Mouse (Mus musculus) heart, postnatal 36 days (tissue): ENCODE results near the gene Gtf3c6. TPM values are rescaled to one million over a fixed set of nuclear protein-coding genes. Genes with fewer than 3 reads are reported as not detected.
A peak's percentile ranks its signal among the peaks of the same experiment; 100 is the strongest.

Experiments used
- DNase-seq, 2 experiments: peaks; one replicate each; pipeline ENCODE4 v3.0.0; 2021 to 2022
- intact Hi-C: fragments of 180-260 bp; cut with DNase I; formaldehyde crosslinking; loops from one replicate; pipeline ENCODE4 v1.15.1; 2025
- total RNA-seq, 2 experiments: library from RNA; stranded (reverse); gene quantifications; 2 replicates each; pipeline ENCODE4 v1.2.3; 2021

Gtf3c6 gene
- total RNA-seq, 2 experiments from 2014 or later: 21.6 to 25.5 TPM

DNA sequence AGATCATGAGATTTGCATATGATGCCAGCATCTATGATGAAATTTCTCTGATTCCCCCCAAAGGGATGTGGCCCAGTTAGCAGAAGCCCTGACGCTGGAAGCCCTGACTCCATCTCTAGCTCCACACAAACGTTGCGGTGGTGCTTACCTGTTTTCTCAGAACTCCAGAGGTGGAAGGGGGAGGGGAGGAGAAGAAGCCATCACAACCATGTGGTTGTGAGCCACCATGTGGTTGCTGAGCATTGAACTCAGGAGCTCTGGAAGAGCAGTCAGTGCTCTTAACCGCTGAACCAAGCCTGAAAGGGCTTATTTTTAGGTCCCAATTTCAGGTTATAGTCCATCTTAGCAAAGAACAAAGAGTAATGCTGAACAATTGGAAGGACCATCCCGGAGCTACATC lies 2.4 kb upstream of the Gtf3c6 start:
- intact Hi-C loops: loop anchor here (5.0 kb wide), 1 partner anchor 167 kb away; no protein-coding TSS in a partner anchor
- no peak for DNase-seq

DNA sequence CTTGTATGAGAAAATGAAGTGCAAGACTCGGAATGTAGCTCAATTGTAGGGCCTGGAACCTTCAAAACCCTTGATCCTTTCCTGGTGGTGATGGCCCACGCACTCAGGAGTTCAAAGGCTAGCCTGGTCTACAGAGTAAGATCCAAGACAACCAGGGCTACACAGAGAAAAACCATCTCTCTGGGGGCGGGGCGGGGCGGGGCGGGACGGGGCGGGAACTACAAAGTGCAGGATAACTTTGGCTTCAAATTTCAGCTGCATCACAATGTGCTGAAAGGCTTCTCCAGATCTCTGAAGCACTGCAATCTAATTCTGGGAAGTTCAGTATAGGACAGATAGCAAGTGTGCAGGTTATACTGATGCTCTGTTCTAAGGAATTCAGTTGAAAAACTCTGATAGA lies 1.6 kb upstream of the Gtf3c6 start:
- DNase-seq: no peak
- intact Hi-C loops: loop anchor here (1.0 to 10.0 kb wide), 5 partner anchors 43 to 623 kb away; partner anchors contain the start of genes Amd1, Cdc40, Ddo and Wasf1

DNA sequence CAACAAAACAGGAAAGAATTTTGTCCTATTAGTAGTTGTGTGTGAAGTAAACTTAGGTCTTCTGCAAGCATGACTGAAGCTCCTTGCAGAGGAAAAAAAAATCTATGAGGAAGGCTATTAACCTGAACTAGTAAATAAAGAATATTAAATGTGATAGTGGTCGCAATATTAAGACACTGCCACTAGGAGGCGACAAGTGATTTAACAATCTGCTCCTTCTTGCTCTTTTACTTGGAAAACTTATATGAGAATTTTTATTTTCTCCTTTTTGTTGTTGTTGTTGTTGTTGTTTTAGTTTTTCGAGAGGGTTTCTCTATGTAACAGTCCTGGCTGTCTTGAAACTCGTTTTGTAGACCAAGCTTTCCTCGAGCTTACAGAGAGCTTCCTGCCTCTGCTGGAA lies 1.1 kb upstream of the Gtf3c6 start:
- intact Hi-C loops: loop anchor here (1.0 to 10.0 kb wide), 5 partner anchors 44 to 623 kb away; partner anchors contain the start of genes Amd1, Cdc40, Ddo and Wasf1
- DNase-seq: peak; percentile 29 to 45

DNA sequence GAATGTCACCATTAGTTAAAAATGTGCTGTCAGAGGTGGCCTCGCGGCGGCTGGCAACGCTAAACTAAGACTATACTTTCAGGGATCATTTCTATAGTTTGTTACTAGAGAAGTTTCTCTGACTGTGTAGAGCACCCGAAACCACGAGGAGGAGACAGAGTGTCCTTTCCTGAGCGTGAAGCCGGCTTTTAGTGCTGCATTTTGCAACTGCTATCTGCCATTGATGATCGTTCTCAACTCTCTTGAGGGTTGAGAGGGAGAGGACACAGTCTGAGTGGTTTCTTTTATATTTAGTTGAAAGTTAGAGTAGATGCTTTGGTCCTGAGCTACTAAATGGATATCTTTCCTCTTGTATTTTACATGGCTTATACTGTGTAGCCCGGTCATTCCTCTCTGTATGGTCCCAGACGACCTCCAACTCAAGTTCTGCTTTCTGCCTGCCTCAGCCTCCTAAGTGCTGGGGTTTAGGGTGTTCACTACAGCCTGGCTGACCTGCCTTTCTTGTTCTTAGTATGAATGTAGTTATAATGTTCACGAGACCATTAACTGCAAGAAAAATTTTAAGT lies 576 bp upstream of the Gtf3c6 start:
- intact Hi-C loops: loop anchor here (2.0 to 10.0 kb wide), 4 partner anchors 44 to 624 kb away; partner anchors contain the start of genes Amd1, Cdc40, Ddo and Wasf1

DNA sequence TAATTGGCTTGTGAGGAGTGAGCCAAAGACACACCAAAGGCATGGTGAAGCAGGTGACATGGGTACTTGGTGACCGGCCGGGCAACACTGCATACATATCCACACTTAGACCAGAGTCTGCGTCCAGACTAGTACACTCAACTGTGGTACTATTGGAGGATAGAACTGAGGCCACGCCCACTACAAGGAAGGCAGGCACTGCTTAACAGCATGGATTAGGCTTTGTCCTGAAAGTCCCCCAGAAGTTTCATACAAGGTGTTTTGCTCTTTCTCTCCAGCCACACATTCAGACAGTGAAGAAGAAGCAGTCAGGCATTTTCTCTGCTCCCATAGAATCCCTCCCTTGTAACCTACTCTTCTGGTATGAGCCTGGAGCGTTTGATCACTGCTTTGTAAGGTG lies 1.2 kb downstream of the Gtf3c6 start:
- intact Hi-C loops: loop anchor here (5.0 to 10.0 kb wide), 2 partner anchors 378 to 626 kb away; partner anchors contain the start of genes Cdc40, Ddo and Wasf1
- peak; percentile 23 to 35 for DNase-seq

More for the DNA sequence above, 576 bp upstream of the Gtf3c6 start:
- peak; percentile 34 to 60 for DNase-seq

DNA sequence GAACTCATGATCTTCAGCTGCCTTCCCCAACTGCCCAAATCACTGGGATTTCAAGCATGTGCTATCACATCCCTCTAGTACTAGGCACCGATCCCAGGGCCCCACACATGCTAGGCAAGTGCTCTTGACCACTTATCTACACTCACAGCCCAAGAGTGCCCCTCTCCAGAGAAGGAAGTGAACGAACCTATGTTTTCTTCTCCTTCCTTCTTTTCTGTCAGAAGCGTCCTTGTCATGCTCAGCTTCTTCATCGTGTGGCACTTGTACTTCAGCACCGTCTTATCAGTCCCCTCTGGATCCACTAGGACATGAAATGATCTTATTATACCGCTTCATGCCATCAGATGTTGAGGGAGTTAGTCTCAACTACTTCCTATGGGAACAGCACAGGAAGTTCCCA lies 6.9 kb downstream of the Gtf3c6 start:
- no peak for DNase-seq

DNA sequence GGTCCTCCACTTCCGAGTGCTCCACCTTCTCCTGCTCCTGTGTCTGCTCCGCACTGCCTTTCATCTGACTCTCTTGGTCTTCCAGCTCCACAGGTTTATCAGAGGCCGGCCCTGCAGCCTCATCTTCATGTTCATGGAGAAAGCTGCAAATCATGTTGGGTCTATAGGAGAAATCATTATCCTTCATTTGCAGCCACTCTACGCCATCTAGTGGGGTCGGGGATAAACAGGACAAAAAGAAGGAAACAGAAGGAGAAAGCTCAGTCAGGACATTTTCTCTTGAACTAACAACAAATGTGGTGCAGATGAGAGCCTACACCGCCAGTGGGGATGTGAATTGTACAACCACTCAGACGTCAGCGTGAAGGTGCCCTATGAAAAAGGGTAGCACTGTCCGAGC lies 8.3 kb downstream of the Gtf3c6 start:
- intact Hi-C loops: loop anchor here (10.0 kb wide), 1 partner anchor 385 kb away; the partner anchor contains the start of gene Ddo
- DNase-seq: no peak

More for the DNA sequence above, 6.9 kb downstream of the Gtf3c6 start:
- intact Hi-C loops: loop anchor here (10.0 kb wide), 1 partner anchor 384 kb away; the partner anchor contains the start of gene Ddo

DNA sequence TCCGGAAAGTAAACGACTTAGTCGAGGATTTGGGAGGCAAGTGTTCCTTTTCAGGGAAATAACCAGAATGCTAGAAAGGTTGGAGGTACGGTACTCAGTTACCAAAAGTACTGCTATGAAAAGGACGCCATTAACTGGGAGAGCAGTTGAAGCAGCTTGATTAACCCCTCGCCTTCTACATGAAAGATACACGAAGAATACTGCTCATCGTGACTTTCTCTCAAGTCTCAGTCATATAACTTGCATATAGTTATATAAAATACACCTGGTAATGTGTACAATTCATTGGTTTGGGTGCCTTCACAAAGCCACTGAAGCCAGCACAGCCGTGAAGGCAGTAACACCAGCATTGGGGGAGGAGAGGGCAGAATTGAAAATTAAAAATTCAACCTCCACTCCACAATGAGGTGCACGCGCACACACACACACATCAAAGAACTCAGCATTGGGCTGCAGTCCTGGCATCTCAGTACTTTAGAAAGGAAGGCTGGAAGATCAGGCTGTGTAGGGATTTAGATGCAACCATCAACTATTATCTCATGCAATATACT lies 10.7 kb downstream of the Gtf3c6 start:
- no peak for DNase-seq
- intact Hi-C loops: no loop called here

DNA sequence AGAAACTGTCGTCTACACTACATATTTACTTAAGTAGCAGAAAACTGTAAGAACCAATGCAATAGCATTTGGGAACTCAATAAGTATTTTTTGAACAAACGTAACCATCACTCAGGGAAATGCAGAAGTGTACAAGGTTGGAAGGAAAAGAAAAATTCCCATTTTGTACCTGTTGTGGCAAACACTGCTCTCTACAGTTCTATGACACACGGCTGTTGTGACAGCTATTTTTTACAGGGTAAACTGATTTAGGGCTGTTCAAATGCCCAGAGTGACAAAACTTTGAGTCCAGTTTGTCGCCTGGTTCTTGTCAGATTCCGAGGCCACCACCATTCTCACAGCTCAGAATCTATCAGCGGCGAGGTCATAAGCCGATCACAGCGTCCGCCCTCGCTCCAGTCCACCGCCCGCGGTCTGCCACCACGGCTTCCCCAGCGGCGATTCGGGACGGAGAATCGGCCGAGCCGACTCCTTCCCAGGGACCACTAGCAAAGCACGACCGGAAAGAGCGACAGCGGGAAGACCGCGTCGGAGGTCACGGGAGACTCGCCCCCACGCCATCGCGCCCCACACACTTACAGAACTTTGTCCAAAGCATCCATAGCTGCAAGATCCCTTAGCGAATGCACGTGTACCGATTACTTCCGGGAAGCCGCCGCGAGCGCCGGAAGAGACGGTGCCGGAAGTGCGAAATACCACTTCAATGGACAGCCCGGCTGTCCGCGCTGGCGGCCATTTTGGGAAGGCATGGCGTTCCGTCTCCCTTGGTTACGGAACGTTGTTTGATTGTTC lies 11.3 kb downstream of the Gtf3c6 start, which contains the start of gene Rpf2:
TSS of gene Rpf2 (minus strand) at position 663 of the 792 bp plus-strand sequence.
- intact Hi-C loops: no loop called here
- DNase-seq: peak; percentile 80 to 83

DNA sequence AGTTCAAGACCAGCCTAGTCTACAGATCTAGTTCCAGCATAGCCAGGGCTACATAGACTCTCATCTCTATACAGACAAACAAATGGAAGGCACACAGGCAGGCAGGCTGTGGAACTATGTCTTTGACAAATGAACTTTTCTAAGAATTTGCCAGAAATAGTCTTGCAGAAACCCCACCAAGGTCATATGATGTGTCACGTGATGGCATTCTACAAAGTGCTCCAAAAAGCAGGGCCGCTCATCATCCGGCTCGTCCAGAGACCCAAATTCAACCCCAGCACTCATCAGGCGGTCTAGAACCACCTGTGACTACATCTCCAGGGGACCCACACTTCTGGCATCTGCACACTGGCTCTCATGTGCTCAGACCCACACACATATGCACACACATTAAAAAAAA lies 20.1 kb downstream of the Gtf3c6 start:
- intact Hi-C loops: no loop called here
- no peak for DNase-seq

DNA sequence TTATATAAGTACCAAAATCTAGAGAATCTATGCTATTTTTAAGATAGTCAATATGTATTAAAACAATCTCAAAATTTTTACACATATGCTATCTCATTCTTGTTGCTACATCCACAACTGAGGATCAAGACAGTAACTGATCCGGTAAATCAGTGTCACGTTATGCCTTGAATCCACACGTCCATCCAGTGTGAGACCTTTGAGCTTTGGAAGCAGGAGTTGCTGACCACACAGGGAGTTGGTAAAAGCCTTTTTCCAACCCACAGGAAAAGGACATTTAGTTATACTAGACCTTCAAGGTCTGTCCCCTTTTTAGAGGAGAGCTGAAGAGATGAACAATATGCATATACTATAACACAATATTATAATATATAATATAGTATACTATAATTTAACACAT lies 24.7 kb downstream of the Gtf3c6 start:
- intact Hi-C loops: no loop called here
- DNase-seq: no peak

DNA sequence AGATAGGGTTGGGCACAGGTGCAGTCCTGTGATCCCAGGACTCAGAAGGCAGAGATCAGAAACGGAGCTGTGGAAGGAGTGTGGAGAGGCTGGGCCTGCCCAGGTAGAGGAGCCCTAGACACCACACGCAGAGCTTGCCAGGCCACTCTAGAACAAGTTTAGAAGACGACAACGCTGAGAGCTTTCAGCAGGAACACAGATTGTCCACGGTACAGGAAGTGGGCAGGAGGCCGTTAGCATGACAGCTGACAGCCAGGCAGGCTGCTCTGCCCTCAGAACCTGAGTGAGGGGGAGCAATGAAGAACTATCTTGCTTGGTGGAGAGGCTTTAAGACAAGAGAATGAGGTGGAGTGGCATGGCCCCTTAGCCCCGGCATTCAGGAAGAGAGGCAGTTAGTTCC lies 25.5 kb downstream of the Gtf3c6 start:
- intact Hi-C loops: no loop called here
- DNase-seq: no peak

DNA sequence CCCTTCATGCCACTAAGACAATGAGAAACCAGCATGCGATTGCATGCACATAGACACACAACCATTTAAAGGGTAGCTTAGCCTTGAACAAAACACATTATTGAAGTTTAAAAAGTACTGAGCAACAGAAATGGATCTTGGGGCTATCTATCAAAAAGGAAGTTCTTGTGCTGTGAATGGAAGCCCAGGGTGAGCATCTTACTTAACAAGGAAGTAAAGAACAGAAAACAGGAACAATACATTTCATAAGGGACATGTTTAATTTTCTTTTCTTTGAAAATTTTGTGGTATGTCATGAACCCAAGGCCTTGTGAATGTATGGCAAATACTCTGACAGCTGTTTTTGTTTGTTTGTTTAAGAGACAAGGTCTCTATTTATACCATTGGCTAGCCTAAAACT lies 28.2 kb downstream of the Gtf3c6 start:
- DNase-seq: no peak
- intact Hi-C loops: no loop called here

DNA sequence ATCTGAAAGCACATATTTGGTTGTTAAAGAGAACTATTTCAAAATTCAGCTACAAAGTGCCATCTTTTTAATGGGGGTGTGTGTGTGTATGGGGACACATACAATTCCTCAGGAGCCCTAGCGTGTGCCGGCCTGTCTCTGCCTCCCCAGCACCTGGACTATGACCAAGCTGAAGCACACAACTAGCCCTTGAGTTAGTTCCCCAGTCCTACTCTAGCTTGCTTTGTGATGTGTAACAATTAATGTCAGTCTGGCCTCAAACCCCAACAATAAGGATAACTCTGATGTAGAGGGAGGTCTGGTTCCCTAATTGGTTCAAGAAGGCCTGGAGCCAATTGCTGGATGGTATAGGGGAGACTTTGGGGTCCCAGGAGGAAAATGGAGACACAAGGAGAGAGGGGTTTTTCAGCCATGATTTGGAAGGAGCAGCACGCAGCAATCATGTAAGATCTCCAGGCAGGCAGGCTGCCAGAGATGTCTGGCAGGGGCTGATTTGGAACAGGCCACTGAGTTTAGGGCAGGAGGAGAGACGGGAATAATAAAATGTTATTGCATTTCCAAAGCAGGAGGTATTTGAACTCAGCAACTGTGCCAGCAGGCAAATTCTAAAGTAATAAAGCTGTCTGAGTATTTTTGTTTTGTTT lies 30.1 kb downstream of the Gtf3c6 start:
- DNase-seq: no peak
- intact Hi-C loops: no loop called here

DNA sequence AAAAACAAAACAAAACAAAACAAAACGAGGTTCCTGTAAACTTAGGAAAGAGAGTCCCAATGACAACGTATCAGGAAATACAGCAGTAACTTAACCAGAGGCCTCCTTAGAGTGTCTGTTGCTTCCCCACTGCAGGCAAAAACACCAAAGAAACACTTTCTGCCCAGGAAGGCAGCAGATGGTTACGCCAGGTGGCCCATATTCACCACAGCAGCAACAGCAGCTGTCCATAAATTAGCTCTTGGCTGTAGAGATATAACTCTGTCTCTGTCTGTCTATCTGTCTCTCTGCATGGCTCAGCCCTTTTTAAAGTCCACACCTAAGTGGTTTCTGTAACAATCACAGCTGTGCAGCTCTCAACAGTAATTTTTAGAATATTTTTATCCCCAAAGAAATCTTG lies 39.0 kb downstream of the Gtf3c6 start:
- intact Hi-C loops: no loop called here
- no peak for DNase-seq

DNA sequence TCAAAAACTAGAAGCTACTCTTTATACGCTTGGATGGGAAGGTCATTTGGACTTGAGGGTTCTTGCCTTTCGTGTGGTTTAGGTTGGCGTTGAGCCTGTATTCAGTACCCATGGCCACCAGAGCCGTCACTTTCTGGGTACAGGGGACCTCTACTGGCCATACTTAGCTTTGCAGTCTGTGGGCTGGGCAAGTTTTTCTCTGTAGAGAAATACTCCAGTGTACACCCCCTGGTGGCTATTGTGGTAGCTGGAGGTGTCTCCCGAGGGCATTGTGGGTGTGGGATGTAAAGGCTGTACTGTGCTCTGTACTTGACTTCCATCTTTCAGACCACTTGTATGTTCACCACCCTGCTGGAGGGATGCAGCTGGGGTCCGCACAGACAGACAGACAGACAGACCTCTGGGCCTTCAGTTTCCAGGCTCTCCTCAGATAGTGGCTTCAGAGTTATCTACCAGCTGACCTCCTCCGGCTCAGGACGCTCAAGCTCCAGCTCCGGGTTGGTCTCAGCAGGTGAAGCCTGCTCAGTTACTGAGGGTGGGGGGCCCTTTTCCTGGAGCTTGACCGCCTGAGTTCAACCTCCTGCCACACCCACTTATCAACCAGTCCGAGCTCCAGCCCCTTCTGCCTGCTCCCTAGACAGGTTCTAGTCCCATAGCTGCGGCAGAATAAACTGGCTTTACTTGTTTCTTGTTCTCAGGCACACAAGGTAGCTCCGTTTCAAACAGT lies 45.3 kb downstream of the Gtf3c6 start:
- intact Hi-C loops: loop anchor here (1.0 to 5.0 kb wide), 3 partner anchors 70 to 255 kb away; partner anchors contain the start of gene Slc16a10
- peak; percentile 84 for DNase-seq
